Mouse (Mus musculus): ENCODE measurements around the gene Glt28d2. TPM values are rescaled to one million over a fixed set of nuclear protein-coding genes. Genes with fewer than 3 reads are reported as not detected.
A peak's percentile ranks its signal among the peaks of the same experiment; 100 is the strongest.
"Not testable (repeated sequence)": the region's sequence is repeated elsewhere in the genome, so short reads cannot be mapped to it uniquely, and the experiment has no call there.

Gene Glt28d2
- polyA plus RNA-seq, 1 experiment from 2014 or later = 1.5 TPM

GRCm38 (mm10) chr3:85920671-85921070, 33.4 kb upstream of the Glt28d2 start:
- 84% methylated on average over 2 of the region's 2 CpGs for WGBS
- not testable (repeated sequence) for H3K4me1 ChIP-seq (replicated peaks); H3K27me3 ChIP-seq; H3K27ac ChIP-seq; ATAC-seq (ENCODE audit: insufficient number of reproducible peaks, insufficient read depth, low FRiP score, low TSS enrichment, low read depth); H3K9ac ChIP-seq (replicated peaks); H3K36me3 ChIP-seq; H3K9me3 ChIP-seq; H3K4me3 ChIP-seq (replicated peaks); H3K4me2 ChIP-seq

GRCm38 (mm10) chr3:85917600-85917999, 30.3 kb upstream of the Glt28d2 start:
- Histone ChIP-seq H3K27ac (no peak overlapping the region), H3K4me2 (no peak overlapping the region), H3K4me1 (replicated peaks) (no peaks in the 10 kb centered on the region), H3K4me3 (replicated peaks) (no peak overlapping the region), H3K9ac (replicated peaks) (no peak overlapping the region), H3K36me3 (no peaks in the 10 kb centered on the region), H3K27me3 (no peaks in the 10 kb centered on the region), H3K9me3 (no peaks in the 10 kb centered on the region)
- 17% methylated on average over 4 of the region's 4 CpGs for WGBS
- no peak for ATAC-seq (ENCODE audit: insufficient number of reproducible peaks, insufficient read depth, low FRiP score, low TSS enrichment, low read depth)

GRCm38 (mm10) chr3:85914806-85915205, 27.5 kb upstream of the Glt28d2 start:
- H3K4me1 ChIP-seq (replicated peaks) = no peaks in the 10 kb centered on the region
- no peak overlapping the region for H3K9ac ChIP-seq (replicated peaks)
- no peak overlapping the region for H3K27ac ChIP-seq
- WGBS = 90% methylated on average over 6 of the region's 6 CpGs
- no peaks in the 10 kb centered on the region for H3K27me3 ChIP-seq
- no peak for ATAC-seq (ENCODE audit: insufficient number of reproducible peaks, insufficient read depth, low FRiP score, low TSS enrichment, low read depth)
- H3K9me3 ChIP-seq = no peaks in the 10 kb centered on the region
- H3K36me3 ChIP-seq = no peaks in the 10 kb centered on the region
- H3K4me3 ChIP-seq (replicated peaks) = no peak overlapping the region
- no peak overlapping the region for H3K4me2 ChIP-seq

GRCm38 (mm10) chr3:85907136-85907535, 19.8 kb upstream of the Glt28d2 start:
- no peak overlapping the region for H3K4me2 ChIP-seq
- ATAC-seq (ENCODE audit: insufficient number of reproducible peaks, insufficient read depth, low FRiP score, low TSS enrichment, low read depth) = no peak
- no peaks in the 10 kb centered on the region for H3K4me1 ChIP-seq (replicated peaks)
- H3K36me3 ChIP-seq = no peaks in the 10 kb centered on the region
- no peaks in the 10 kb centered on the region for H3K9me3 ChIP-seq
- no peaks in the 10 kb centered on the region for H3K27me3 ChIP-seq
- H3K27ac ChIP-seq = no peak overlapping the region
- H3K9ac ChIP-seq (replicated peaks) = no peak overlapping the region
- WGBS = 83% methylated on average over 7 of the region's 7 CpGs
- H3K4me3 ChIP-seq (replicated peaks) = no peak overlapping the region

- Histone ChIP-seq H3K4me1 (replicated peaks) (no peaks in the 10 kb centered on the region), H3K36me3 (no peaks in the 10 kb centered on the region), H3K4me2 (no peak overlapping the region), H3K4me3 (replicated peaks) (no peak overlapping the region), H3K27me3 (no peaks in the 10 kb centered on the region), H3K9ac (replicated peaks) (no peak overlapping the region), H3K27ac (no peak overlapping the region), H3K9me3 (no peaks in the 10 kb centered on the region)
- ATAC-seq (ENCODE audit: insufficient number of reproducible peaks, insufficient read depth, low FRiP score, low TSS enrichment, low read depth) = no peak
Observed at GRCm38 (mm10) chr3:85904371-85904770, 17.1 kb upstream of the Glt28d2 start.

GRCm38 (mm10) chr3:85895020-85895419, 7.7 kb upstream of the Glt28d2 start:
- Histone ChIP-seq H3K4me2 (no peak overlapping the region), H3K9ac (replicated peaks) (no peak overlapping the region), H3K9me3 (no peaks in the 10 kb centered on the region), H3K4me3 (replicated peaks) (no peak overlapping the region), H3K36me3 (no peaks in the 10 kb centered on the region), H3K27me3 (no peaks in the 10 kb centered on the region), H3K27ac (no peak overlapping the region), H3K4me1 (replicated peaks) (no peaks in the 10 kb centered on the region)
- 95% methylated on average over 5 of the region's 5 CpGs for WGBS
- ATAC-seq (ENCODE audit: insufficient number of reproducible peaks, insufficient read depth, low FRiP score, low TSS enrichment, low read depth) = no peak

- Histone ChIP-seq H3K9me3 (no peaks in the 10 kb centered on the region), H3K4me3 (replicated peaks) (no peak overlapping the region), H3K4me1 (replicated peaks) (peaks cover 5% of the 10 kb centered on the region), H3K4me2 (no peak overlapping the region), H3K36me3 (no peaks in the 10 kb centered on the region), H3K27ac (no peak overlapping the region), H3K27me3 (peaks cover 7% of the 10 kb centered on the region; the same call in 1 of the 2 replicates), H3K9ac (replicated peaks) (no peak overlapping the region)
- 69% methylated on average over 1 of the region's 1 CpGs for WGBS
- no peak for ATAC-seq (ENCODE audit: insufficient number of reproducible peaks, insufficient read depth, low FRiP score, low TSS enrichment, low read depth)
Observed at GRCm38 (mm10) chr3:85891571-85891970, 4.3 kb upstream of the Glt28d2 start.

GRCm38 (mm10) chr3:85888221-85888671, 930 bp upstream of the Glt28d2 start:
- Histone ChIP-seq H3K4me2 (peak overlapping the region; percentile 88), H3K27me3 (peaks cover 16% of the 10 kb centered on the region), H3K9me3 (0 out of 2 replicates have a peak, but pooled peaks cover 3% of the 10 kb centered on the region), H3K4me3 (replicated peaks) (peak overlapping the region; percentile 58), H3K27ac (no peak overlapping the region), H3K9ac (replicated peaks) (0 out of 2 replicates have a peak overlapping the region, but pooled peaks have one; percentile 14), H3K36me3 (no peaks in the 10 kb centered on the region), H3K4me1 (replicated peaks) (peaks cover 8% of the 10 kb centered on the region)
- no peak for ATAC-seq (ENCODE audit: insufficient number of reproducible peaks, insufficient read depth, low FRiP score, low TSS enrichment, low read depth)
- 10% methylated on average over 11 of the region's 11 CpGs for WGBS

- Histone ChIP-seq H3K27me3 (peaks cover 16% of the 10 kb centered on the region), H3K4me2 (peak overlapping the region; percentile 88), H3K9ac (replicated peaks) (peak overlapping the region; percentile 60), H3K9me3 (0 out of 2 replicates have a peak, but pooled peaks cover 3% of the 10 kb centered on the region), H3K36me3 (no peaks in the 10 kb centered on the region), H3K4me3 (replicated peaks) (peak overlapping the region; percentile 58), H3K27ac (0 out of 2 replicates have a peak overlapping the region, but pooled peaks have one; percentile 35), H3K4me1 (replicated peaks) (peaks cover 8% of the 10 kb centered on the region)
- no peak for ATAC-seq (ENCODE audit: insufficient number of reproducible peaks, insufficient read depth, low FRiP score, low TSS enrichment, low read depth)
- WGBS = 3% methylated on average over 22 of the region's 22 CpGs
Observed at GRCm38 (mm10) chr3:85886636-85887238, 579 bp downstream of the Glt28d2 start.

GRCm38 (mm10) chr3:85885906-85886305, 1.4 kb downstream of the Glt28d2 start:
- peak overlapping the region; percentile 88 for H3K4me2 ChIP-seq
- H3K27me3 ChIP-seq = peaks cover 16% of the 10 kb centered on the region
- H3K36me3 ChIP-seq = no peaks in the 10 kb centered on the region
- peak overlapping the region; percentile 58 for H3K4me3 ChIP-seq (replicated peaks)
- 56% methylated on average over 1 of the region's 1 CpGs for WGBS
- peaks cover 8% of the 10 kb centered on the region for H3K4me1 ChIP-seq (replicated peaks)
- no peak overlapping the region for H3K27ac ChIP-seq
- no peak overlapping the region for H3K9ac ChIP-seq (replicated peaks)
- ATAC-seq (ENCODE audit: insufficient number of reproducible peaks, insufficient read depth, low FRiP score, low TSS enrichment, low read depth) = no peak
- H3K9me3 ChIP-seq = 0 out of 2 replicates have a peak, but pooled peaks cover 3% of the 10 kb centered on the region

GRCm38 (mm10) chr3:85880687-85881086, 6.6 kb downstream of the Glt28d2 start:
- no peaks in the 10 kb centered on the region for H3K36me3 ChIP-seq
- no peaks in the 10 kb centered on the region for H3K4me1 ChIP-seq (replicated peaks)
- H3K4me3 ChIP-seq (replicated peaks) = no peak overlapping the region
- ATAC-seq (ENCODE audit: insufficient number of reproducible peaks, insufficient read depth, low FRiP score, low TSS enrichment, low read depth) = no peak
- 0 out of 2 replicates have a peak, but pooled peaks cover 3% of the 10 kb centered on the region for H3K9me3 ChIP-seq
- 92% methylated on average over 2 of the region's 2 CpGs for WGBS
- no peaks in the 10 kb centered on the region for H3K27me3 ChIP-seq
- H3K9ac ChIP-seq (replicated peaks) = no peak overlapping the region
- no peak overlapping the region for H3K4me2 ChIP-seq
- no peak overlapping the region for H3K27ac ChIP-seq

GRCm38 (mm10) chr3:85880068-85880467, 7.2 kb downstream of the Glt28d2 start:
- H3K27ac ChIP-seq = no peak overlapping the region
- no peak for ATAC-seq (ENCODE audit: insufficient number of reproducible peaks, insufficient read depth, low FRiP score, low TSS enrichment, low read depth)
- no peaks in the 10 kb centered on the region for H3K36me3 ChIP-seq
- 0 out of 2 replicates have a peak, but pooled peaks cover 3% of the 10 kb centered on the region for H3K9me3 ChIP-seq
- no peak overlapping the region for H3K4me3 ChIP-seq (replicated peaks)
- 92% methylated on average over 8 of the region's 8 CpGs for WGBS
- H3K4me2 ChIP-seq = no peak overlapping the region
- H3K4me1 ChIP-seq (replicated peaks) = no peaks in the 10 kb centered on the region
- no peaks in the 10 kb centered on the region for H3K27me3 ChIP-seq
- H3K9ac ChIP-seq (replicated peaks) = no peak overlapping the region
